Mouse (Mus musculus) splenic B cell, adult 2 months (primary cell): Measurements from ENCODE around the gene Gpr19.

Source experiments
- DNase-seq: peaks from one replicate; pipeline ENCODE4 v3.0.0-alpha.2; 2011; ENCODE audit warnings: low read depth, low spot score
- H3K27me3 ChIP-seq: 2 replicates; pipeline ENCODE4 v1.6.1; 2012; ENCODE audit warnings: mild to moderate bottlenecking, low read length, moderate library complexity, mixed read lengths; ENCODE audit not compliant: control insufficient read depth, poor library complexity, insufficient read depth, severe bottlenecking
- H3K36me3 ChIP-seq: 2 replicates; pipeline ENCODE4 v1.6.1; 2012; ENCODE audit warnings: mild to moderate bottlenecking, low read length, moderate library complexity, mixed read lengths; ENCODE audit not compliant: control insufficient read depth, poor library complexity, insufficient read depth, severe bottlenecking

Gpr19 gene

DNA sequence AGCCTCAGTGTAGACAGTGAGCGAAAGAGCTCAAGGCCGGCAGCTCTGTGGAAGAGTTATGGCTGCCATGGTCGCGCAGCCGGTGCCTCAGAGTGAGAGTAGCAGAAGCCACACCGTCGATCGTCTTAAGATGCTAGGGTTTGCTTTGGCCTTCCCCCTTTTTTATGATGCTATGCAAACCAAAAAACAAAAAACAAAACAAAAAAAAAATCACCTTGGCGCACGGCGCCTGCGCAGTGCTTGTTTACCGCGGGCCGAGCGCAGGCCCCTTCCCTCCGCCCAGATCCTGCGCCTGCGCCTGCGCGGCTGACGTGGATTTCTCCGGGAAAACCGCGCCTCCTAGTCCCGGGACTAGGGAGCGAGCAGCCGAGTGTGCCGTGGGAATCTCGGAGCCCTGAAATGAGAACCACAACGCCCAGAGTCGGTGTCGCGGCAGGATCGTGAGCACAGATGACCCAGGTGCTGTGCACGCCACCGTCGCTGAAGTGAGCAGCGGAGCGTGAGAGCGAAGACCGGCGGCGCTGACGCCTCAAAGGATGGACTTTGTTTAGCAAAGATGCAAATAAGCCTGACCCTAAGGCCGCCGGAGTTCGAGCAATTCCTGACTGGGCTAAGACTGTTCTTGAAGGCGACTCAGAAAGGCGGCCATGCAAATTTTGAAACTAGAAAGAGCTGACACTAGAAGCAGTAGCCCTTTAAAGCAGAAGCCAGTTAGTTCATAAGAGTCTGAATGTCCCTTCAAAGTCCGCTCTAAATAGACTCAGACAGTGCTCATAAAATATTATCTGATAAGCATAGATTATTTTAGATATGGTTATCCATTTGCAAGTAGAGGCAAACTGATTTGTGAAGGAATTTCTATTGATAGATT lies at the start of gene Gpr19:
Gene Gpr19, minus strand, starts transcription at position 484 of the 871 bp plus-strand sequence.
- H3K27me3 ChIP-seq: no peaks in the 10 kb centered on the region
- DNase-seq: peak; percentile 85
- no peaks in the 10 kb centered on the region for H3K36me3 ChIP-seq

DNA sequence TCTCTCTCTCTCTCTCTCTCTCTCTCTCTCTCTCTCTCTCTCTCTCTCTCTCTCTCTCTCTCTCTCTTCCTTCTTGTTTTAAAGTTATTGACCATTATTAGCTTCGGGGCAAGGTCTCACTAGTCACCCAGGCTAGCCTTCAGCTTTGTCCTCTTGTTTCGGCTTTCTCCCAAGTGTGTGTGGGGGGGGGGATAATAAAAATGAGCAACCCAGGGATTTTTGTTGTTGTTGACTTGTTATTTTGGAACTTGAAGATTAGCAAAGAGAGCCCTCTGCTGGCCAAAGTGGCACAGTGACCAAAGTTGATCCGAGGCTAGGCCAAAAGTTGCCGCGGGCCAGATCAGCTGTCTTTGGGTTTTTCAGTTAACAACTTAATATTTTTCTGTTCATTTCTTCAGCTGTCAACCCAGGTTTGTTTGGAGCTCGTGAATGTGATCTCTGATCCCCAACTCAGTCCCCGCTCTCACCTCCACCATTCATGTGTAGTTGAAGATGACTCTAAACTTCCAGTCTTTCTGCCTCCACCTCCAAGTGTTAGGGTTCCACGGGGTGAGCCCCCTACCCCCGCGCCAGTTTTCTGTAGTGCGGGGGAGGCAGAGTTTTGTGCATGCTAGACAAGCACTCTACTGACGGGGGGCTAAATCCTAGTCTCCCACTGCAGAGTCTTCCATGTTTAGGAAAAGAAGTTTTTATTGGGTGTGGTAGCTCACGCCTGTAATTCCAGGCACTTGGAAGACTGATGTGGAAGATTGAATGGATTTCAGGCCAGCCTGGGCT lies 49.1 kb upstream of the Gpr19 start:
- Histone ChIP-seq H3K27me3 (no peaks in the 10 kb centered on the region), H3K36me3 (no peaks in the 10 kb centered on the region; the same call in 1 of the 2 replicates)
- peak; percentile 86 for DNase-seq

DNA sequence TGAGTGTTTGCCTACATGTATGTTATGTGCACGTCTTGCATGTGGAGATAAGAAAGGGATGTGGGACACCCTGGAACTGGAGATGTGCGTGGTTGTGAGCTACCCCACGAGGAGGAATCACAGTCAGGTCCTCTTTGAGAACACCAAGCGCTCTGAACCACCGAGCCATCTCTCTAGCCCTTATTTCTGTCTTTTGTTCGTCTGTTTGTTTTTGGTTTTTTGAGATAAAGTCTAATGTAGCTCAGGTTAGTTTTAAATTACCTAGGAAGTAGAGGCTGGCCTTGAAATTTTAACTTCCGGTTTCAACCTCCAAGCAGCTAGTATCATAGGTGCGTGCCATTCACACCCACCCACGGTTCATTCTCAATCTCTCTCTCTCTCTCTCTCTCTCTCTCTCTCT lies 48.5 kb upstream of the Gpr19 start:
- Histone ChIP-seq H3K27me3 (no peaks in the 10 kb centered on the region), H3K36me3 (no peaks in the 10 kb centered on the region; the same call in 1 of the 2 replicates)
- peak; percentile 32 for DNase-seq

DNA sequence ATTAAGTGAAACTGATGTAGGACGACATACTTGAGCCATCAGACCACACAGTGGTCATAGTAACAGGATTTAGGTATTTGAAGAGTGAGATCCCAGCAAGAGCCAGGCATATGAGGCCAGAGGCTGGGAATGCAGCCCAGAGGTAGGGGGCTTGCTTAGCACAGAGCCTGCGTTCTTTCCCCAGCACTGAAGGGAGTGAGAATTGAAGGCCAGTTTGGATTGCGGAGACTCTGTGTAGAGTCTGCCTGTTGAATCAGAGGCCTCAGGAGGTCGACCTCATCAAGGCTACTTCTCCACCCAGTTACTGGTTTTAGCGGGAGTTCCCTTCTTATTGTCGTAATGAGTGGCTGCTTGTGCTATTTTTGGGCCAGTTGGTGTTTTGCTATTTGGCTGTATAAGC lies 47.7 kb upstream of the Gpr19 start:
- Histone ChIP-seq H3K27me3 (no peaks in the 10 kb centered on the region), H3K36me3 (no peaks in the 10 kb centered on the region; the same call in 1 of the 2 replicates)
- no peak for DNase-seq

DNA sequence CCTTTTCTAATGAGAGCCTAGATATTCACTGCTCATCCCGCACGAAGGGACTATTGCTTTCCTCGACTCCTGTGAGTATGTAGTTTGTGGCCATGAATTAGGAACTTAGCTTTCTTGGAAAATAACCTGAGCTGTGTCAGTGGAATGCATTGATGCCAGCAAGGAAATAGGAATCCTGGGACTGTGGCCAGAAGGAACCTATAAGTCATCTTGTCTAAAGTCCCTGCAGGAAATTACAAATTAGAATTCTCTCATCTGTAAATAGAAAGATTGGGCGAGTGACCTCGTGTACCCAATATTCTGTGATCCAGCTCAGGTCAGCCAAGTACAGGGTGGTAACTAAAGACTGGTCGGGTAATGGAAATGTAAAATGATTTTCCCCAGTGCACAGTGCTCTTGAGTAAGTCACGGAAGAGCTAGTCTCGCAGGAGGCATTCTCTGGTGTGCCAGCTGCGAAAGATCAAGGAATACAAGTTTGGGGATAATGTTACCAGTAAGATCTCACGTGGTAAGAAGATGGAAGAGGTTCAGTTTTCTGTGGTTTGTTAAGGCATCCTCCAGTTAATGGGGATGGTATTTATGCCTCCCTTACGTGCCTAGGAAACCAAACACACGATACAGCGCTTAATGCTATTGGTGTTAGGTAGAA lies 45.5 kb upstream of the Gpr19 start:
- H3K36me3 ChIP-seq: no peaks in the 10 kb centered on the region; the same call in 1 of the 2 replicates
- no peaks in the 10 kb centered on the region for H3K27me3 ChIP-seq
- no peak for DNase-seq

DNA sequence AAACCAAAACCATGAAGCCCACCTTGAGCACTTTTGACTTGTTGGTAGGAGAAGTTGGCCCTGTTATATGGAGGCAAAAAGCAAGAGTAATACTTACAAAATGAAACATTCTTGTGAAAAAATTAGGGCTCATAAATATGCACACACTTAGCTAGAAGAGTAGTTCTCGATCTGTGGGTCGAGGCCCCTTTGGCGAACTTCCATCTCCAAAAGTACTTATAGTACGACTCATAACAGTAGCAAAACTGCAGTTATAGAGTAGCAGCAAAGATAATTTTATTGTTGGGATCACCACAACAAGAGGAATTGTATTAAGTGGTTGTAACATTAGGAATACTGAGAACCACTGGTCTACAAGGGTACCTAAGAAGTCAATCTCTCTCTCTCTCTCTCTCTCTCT lies 41.4 kb upstream of the Gpr19 start:
- DNase-seq: no peak
- H3K27me3 ChIP-seq: no peaks in the 10 kb centered on the region
- no peaks in the 10 kb centered on the region; the same call in 1 of the 2 replicates for H3K36me3 ChIP-seq

DNA sequence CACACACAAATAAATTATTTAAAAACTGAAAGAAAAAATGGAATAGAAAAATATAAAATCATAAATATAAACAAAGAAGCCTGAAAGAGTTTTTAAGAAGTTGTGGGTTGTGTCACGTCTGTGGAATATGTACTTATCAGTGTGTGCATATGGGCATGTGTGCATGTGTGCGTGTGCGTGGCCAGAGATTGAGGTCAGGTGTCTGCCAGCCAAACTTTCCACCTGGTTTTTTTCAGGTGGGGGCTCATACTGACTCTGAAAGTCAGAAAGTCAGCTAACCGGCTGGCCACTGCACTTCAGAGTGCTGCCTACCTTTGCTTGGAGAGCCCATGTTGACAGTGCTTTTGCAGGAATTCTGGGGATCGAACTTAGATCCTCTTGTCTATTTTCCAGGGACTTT lies 35.9 kb upstream of the Gpr19 start:
- no peak for DNase-seq
- Histone ChIP-seq H3K36me3 (no peaks in the 10 kb centered on the region; the same call in 1 of the 2 replicates), H3K27me3 (no peaks in the 10 kb centered on the region)

DNA sequence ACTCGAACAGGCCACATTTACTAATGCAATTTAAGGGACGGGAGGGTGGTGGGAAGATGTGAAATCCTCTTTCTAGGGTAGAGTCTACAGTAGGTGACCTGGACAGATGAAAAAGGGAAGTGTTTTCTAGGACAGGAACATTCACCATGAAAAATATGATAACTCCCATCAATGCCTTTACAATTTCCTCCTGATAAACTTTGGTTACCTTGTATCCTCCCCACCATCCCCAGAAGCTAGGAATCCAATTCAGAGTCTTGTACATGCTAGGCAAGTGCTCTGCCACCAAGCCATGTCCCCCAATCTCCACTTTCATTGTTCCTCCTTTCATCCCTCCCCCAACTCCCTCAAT lies 34.8 kb upstream of the Gpr19 start:
- no peak for DNase-seq
- Histone ChIP-seq H3K36me3 (no peaks in the 10 kb centered on the region; the same call in 1 of the 2 replicates), H3K27me3 (no peaks in the 10 kb centered on the region)

DNA sequence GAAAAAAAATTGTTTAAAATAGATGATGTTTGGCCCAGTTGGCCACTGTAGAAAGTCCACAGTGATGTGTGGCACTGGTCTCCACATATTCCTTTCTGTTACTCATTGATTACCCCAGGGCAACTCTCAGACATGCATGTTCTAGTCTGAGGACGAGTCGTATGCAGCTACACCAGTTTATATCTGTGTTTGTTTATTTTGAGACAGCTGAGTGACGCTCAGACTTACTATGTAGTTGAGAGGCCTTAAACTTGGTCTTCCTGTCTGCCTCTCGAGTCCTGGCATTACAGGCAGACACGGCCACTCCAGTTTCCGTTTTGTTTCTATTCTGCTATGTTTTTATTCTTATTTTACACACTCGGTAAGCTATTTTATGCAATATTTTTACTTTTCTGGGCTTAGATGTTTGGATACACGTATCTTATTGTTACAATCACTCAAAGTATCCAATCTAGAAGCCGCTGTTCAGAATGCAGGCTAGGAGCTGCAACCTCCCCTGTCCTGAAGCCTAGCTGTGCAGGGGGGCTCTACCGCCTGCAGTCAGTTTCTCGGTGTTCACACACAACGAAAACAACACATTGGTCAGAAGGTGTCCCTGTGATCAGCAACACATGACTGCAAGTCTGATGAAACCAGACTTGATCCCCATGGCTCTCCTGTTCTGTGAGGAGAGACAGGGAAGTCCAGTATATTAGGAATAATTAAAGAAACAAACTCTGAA lies 34.3 kb upstream of the Gpr19 start:
- Histone ChIP-seq H3K27me3 (no peaks in the 10 kb centered on the region), H3K36me3 (no peaks in the 10 kb centered on the region; the same call in 1 of the 2 replicates)
- DNase-seq: no peak

DNA sequence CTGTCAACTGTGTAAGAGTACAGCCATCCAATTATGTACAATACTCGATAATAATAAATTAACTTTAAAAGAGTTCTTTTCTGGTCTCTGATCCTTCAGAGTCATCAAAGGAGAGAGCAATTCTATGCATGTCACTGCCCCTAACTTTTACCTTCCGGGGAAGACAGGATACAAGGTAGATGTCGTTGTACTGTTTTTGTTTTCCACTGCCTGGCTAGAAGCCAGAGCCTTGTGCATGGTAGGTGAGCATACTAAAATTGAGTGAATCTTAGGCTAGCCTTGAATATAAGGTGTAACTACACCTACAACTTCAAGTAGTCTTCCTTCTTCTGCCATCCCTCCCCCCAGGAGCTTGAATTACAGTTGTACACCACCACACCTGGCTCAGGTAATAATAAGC lies 32.8 kb upstream of the Gpr19 start:
- H3K27me3 ChIP-seq: no peaks in the 10 kb centered on the region
- no peak for DNase-seq
- H3K36me3 ChIP-seq: no peaks in the 10 kb centered on the region; the same call in 1 of the 2 replicates

DNA sequence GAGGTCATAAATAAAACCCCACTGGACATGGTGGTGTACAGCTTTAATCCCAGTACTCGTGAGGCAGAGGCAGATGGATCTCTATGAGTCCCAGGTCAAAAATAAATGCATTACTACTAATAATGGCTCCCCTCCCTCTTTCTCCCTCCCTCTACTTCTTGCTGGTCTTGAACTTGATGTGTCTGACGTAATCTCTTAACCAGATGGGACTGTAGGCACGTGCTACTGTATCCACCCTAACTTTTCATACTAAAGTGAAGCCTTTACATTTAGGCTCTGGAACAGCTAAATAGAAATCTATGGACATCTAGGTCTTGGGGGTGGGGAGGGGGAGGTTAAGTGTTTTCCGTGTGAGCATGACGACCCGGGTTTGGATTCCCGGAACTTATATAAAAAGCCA lies 32.0 kb upstream of the Gpr19 start:
- Histone ChIP-seq H3K27me3 (no peaks in the 10 kb centered on the region), H3K36me3 (peaks cover under 1% of the 10 kb centered on the region)
- no peak for DNase-seq

DNA sequence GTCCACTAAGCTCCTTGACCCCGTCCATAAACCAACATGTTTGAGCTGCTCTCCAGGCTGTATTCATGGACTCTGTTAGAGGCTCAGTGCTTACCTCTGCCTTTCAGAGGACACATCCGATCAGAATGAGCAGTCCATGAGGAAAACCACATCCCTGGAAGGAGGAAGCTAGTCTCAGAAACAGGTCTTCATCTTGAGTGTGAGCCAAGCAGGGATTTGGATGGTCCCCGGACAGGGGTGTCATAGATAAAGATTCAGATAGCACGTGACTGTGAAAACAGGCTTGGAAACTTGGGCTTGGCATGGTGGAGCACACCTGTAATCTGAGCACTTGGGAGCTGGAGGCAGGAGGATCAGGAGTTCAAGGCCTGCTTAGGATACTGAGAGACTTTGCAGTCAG lies 31.5 kb upstream of the Gpr19 start:
- Histone ChIP-seq H3K36me3 (peaks cover 3% of the 10 kb centered on the region; the same call in 1 of the 2 replicates), H3K27me3 (no peaks in the 10 kb centered on the region)
- no peak for DNase-seq

DNA sequence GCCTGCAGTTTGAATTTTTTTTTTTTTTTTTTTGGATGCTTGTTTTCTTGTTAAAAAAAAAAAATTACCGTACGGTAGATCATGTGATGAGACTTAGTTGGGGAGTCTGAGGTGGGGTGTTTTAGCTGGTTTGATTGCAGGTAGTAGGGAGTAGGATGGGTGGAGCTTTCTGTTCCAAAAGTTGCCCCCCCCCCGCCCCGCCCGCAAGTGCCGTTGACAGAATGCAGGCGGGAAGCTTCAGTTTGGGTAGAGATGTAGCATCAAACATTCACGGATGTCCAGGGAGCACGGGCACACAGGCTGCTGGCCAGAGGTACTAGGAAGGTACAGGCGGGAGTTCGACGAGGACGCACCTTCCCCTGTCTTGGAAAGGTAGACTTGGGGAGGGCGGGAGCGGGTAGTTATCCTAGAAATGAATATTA lies 30.5 kb upstream of the Gpr19 start:
- DNase-seq: no peak
- H3K27me3 ChIP-seq: no peaks in the 10 kb centered on the region

More for the DNA sequence above, 30.5 kb upstream of the Gpr19 start:
- H3K36me3 ChIP-seq: peaks cover 3% of the 10 kb centered on the region; the same call in 1 of the 2 replicates
